Mouse (Mus musculus) neural tube, embryonic 11.5 days (tissue): ENCODE results near the gene Rabep2. TPM values are rescaled to one million over a fixed set of nuclear protein-coding genes. Genes with fewer than 3 reads are reported as not detected.

ENCODE experiments used
- polyA plus RNA-seq: library from polyadenylated mRNA; unstranded; fragments of >200 nt; fragmentation: Nextera tagmentation; extraction: Ambion mirVana; gene quantifications from 2 replicates; pipeline ENCODE4 v1.2.1, GENCODE M21; 2014

Gene Rabep2
- polyA plus RNA-seq, 1 experiment from 2014 or later, result 21.4 TPM

Other genes with a start within 250 kb of the Rabep2 start
- gene Xpo6, start 228.3 kb upstream of the Rabep2 start, polyA plus RNA-seq, result 70.0 and 72.9 TPM in 2 replicates
- gene Sbk1, start 156.1 kb upstream of the Rabep2 start, polyA plus RNA-seq, result 206 and 227 TPM in 2 replicates
- gene Lat, start 59.2 kb upstream of the Rabep2 start, polyA plus RNA-seq, result 1.9 and 2.6 TPM in 2 replicates
- 53.0 and 54.0 TPM in 2 replicates for gene Spns1, start 51.3 kb upstream of the Rabep2 start, polyA plus RNA-seq
- 4.4 and 5.5 TPM in 2 replicates for gene Nfatc2ip, start 32.0 kb upstream of the Rabep2 start, polyA plus RNA-seq
- not detected in 2 replicates for gene Cd19, start 13.9 kb upstream of the Rabep2 start, polyA plus RNA-seq
- gene Atp2a1, start 34.3 kb downstream of the Rabep2 start, polyA plus RNA-seq, result 19.0 and 20.1 TPM in 2 replicates
- 51.5 and 55.5 TPM in 2 replicates for gene Sh2b1, start 46.7 kb downstream of the Rabep2 start, polyA plus RNA-seq
- gene Tufm, start 58.6 kb downstream of the Rabep2 start, polyA plus RNA-seq, result 160 and 167 TPM in 2 replicates
- 62.2 and 64.2 TPM in 2 replicates for gene Atxn2l, start 74.7 kb downstream of the Rabep2 start, polyA plus RNA-seq
- 188 and 191 TPM in 2 replicates for gene Eif3c, start 137.7 kb downstream of the Rabep2 start, polyA plus RNA-seq
- gene Apobr, start 156.2 kb downstream of the Rabep2 start, polyA plus RNA-seq, result 0.54 and 0.60 TPM in 2 replicates
- 19.8 and 21.7 TPM in 2 replicates for gene Cln3, start 157.1 kb downstream of the Rabep2 start, polyA plus RNA-seq
- gene Il27, start 166.2 kb downstream of the Rabep2 start, polyA plus RNA-seq, result not detected in 2 replicates
- gene Nupr1, start 202.1 kb downstream of the Rabep2 start, polyA plus RNA-seq, result 1.1 and 1.4 TPM in 2 replicates
- gene Sgf29, start 220.6 kb downstream of the Rabep2 start, polyA plus RNA-seq, result 47.8 and 63.1 TPM in 2 replicates
- not detected in 2 replicates for gene Sult1a1, start 247.7 kb downstream of the Rabep2 start, polyA plus RNA-seq